Mouse (Mus musculus) forebrain, embryonic 12.5 days (tissue): ENCODE data around the gene Med23. TPM values are rescaled to one million over a fixed set of nuclear protein-coding genes. Genes with fewer than 3 reads are reported as not detected.

Source experiments
- ATAC-seq: fragments of 200-750 bp; cut with Nextera tagmentation; 2 replicates; pipeline ENCODE4 v1.8.0; 2017; ENCODE audit warnings: moderate TSS enrichment; ENCODE audit not compliant: low FRiP score
- H3K27ac ChIP-seq: fragments of 300-500 bp; sonication (generic); 2 replicates; pipeline ENCODE4 v1.5.1; 2016; ENCODE audit warnings: mild to moderate bottlenecking
- H3K27me3 ChIP-seq: fragments of 300-500 bp; sonication (generic); 2 replicates; pipeline ENCODE4 v1.6.1; 2016; ENCODE audit warnings: mild to moderate bottlenecking
- H3K36me3 ChIP-seq: fragments of 300-500 bp; sonication (generic); replicated peaks from 2 replicates; pipeline ENCODE4 v1.6.1; 2016; ENCODE audit warnings: mild to moderate bottlenecking
- H3K4me1 ChIP-seq: fragments of 300-500 bp; sonication (generic); 2 replicates; pipeline ENCODE4 v1.6.1; 2016
- H3K4me2 ChIP-seq: fragments of 300-500 bp; sonication (generic); 2 replicates; pipeline ENCODE4 v1.6.1; 2016; ENCODE audit warnings: mild to moderate bottlenecking, moderate library complexity
- H3K4me3 ChIP-seq: fragments of 300-500 bp; sonication (generic); replicated peaks from 2 replicates; pipeline ENCODE4 v1.5.1; 2016; ENCODE audit warnings: mild to moderate bottlenecking
- H3K9ac ChIP-seq: fragments of 300-500 bp; sonication (generic); 2 replicates; pipeline ENCODE4 v1.6.1; 2016; ENCODE audit warnings: mild to moderate bottlenecking
- H3K9me3 ChIP-seq: fragments of 300-500 bp; sonication (generic); 2 replicates; pipeline ENCODE4 v1.6.1; 2016
- WGBS: fragments of 180-500 bp; shearing (Covaris S2); methylation state at CpG from one replicate; pipeline ENCODE4 v1.1.7; 2016; 5-methylcytosine and 5-hydroxymethylcytosine counted together
- microRNA-seq: library from miRNA; unstranded; fragments of <30 nt; microRNA quantifications from one replicate; pipeline ENCODE4, GENCODE M21; 2017
- polyA plus RNA-seq: library from polyadenylated mRNA; unstranded; fragments of >200 nt; fragmentation: Nextera tagmentation; extraction: Ambion mirVana; gene quantifications from 2 replicates; pipeline ENCODE4 v1.2.1, GENCODE M21; 2016

The Med23 gene
- polyA plus RNA-seq, 1 experiment from 2014 or later = 36.8 TPM

DNA sequence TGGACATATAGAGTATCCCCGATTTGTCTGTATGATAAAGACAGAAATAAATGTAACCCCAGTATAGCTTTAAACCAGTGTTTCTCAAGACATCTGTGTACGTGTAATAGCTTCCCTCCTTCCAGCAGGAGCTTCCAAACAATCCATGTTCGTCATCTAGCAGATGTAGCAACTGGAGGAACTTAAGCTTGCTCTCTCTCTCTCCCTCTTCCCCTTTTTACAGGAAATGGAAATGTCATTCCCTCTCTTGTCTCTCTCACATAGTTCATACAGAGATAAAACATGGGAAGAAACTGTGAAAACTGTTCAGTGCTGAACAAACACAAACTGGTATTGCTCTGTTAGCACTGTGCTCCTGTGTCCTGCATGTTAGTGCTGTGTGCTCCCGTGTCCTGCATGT, 80.4 kb downstream of the Med23 start:
- 80% methylated on average over 4 of the region's 4 CpGs for WGBS
- ATAC-seq = no peak
- Histone ChIP-seq H3K4me2 (no peak overlapping the region), H3K27me3 (no peaks in the 10 kb centered on the region), H3K9ac (no peak overlapping the region), H3K4me1 (no peaks in the 10 kb centered on the region), H3K9me3 (no peaks in the 10 kb centered on the region), H3K4me3 (no peak overlapping the region), H3K27ac (no peak overlapping the region), H3K36me3 (no peaks in the 10 kb centered on the region)

DNA sequence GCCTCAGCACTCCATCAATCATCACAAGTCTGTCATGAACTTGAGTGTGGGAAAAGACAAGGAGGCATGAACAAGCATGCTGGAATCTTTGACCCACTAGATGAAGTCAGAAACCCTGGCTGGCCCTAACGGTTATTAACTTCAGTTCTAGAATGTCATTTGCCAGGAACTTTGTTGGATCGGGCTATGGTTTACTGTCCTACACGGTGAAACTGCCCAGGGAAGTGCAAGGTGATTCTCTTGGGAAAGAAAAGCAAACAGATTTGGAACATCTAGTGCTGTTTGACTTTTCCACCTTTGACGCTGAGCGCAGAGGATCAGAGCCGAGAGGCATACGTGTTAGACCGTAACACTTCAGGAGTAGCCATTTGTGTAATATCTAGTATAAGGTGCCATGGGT, 81.8 kb downstream of the Med23 start:
- Histone ChIP-seq H3K4me2 (no peak overlapping the region), H3K27ac (no peak overlapping the region), H3K36me3 (no peaks in the 10 kb centered on the region), H3K4me3 (no peak overlapping the region), H3K9ac (no peak overlapping the region), H3K4me1 (no peaks in the 10 kb centered on the region), H3K27me3 (no peaks in the 10 kb centered on the region), H3K9me3 (no peaks in the 10 kb centered on the region)
- WGBS = 91% methylated on average over 8 of the region's 8 CpGs
- no peak for ATAC-seq

DNA sequence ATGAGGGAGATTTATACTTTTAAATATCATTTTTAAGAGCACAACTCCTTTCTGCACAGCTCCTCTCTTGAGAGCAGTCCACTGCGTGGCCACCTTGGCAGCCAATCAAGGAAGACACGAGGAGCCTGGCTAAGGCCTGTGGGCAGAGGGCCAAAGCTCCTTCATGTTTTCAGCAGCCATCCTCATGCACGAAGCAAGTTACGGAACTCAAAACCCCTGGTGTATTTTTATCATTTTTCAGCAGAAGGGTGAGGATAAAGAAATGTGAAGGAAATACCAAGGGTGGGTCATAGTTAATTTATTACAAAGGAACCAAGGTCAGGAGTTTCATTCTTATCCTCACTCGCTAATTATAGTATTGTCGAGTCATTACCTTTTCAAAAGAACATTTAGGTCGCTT, 82.8 kb downstream of the Med23 start:
- no peaks in the 10 kb centered on the region for H3K27me3 ChIP-seq
- no peaks in the 10 kb centered on the region for H3K4me1 ChIP-seq
- H3K36me3 ChIP-seq = no peaks in the 10 kb centered on the region
- 88% methylated on average over 7 of the region's 7 CpGs for WGBS
- H3K4me2 ChIP-seq = no peak overlapping the region
- no peak overlapping the region for H3K4me3 ChIP-seq
- ATAC-seq = no peak
- no peak overlapping the region for H3K9ac ChIP-seq
- H3K9me3 ChIP-seq = no peaks in the 10 kb centered on the region
- H3K27ac ChIP-seq = no peak overlapping the region

DNA sequence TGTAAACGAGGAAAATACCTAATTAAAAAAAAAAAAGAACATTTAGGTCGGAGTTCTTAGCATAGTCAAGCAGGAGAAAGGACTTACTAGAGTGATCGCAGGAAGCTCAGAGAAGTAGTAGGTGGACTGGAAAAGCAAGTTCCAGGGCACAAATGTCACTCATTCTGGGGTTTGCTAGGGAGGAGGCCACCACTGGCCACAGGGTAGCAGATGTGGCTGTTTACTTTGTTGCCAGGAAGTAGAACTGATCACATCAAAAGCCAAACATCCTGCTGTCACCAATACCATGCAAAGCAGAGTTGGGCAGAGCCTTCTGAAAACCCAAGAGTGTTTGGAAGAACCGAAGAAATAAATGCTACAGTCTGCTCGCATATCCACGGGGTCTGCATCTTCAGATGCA, 84.1 kb downstream of the Med23 start:
- Histone ChIP-seq H3K27ac (no peak overlapping the region), H3K36me3 (no peaks in the 10 kb centered on the region), H3K4me3 (no peak overlapping the region), H3K27me3 (no peaks in the 10 kb centered on the region), H3K9me3 (no peaks in the 10 kb centered on the region), H3K4me1 (no peaks in the 10 kb centered on the region), H3K4me2 (no peak overlapping the region), H3K9ac (no peak overlapping the region)
- WGBS = 89% methylated on average over 6 of the region's 6 CpGs
- no peak for ATAC-seq

DNA sequence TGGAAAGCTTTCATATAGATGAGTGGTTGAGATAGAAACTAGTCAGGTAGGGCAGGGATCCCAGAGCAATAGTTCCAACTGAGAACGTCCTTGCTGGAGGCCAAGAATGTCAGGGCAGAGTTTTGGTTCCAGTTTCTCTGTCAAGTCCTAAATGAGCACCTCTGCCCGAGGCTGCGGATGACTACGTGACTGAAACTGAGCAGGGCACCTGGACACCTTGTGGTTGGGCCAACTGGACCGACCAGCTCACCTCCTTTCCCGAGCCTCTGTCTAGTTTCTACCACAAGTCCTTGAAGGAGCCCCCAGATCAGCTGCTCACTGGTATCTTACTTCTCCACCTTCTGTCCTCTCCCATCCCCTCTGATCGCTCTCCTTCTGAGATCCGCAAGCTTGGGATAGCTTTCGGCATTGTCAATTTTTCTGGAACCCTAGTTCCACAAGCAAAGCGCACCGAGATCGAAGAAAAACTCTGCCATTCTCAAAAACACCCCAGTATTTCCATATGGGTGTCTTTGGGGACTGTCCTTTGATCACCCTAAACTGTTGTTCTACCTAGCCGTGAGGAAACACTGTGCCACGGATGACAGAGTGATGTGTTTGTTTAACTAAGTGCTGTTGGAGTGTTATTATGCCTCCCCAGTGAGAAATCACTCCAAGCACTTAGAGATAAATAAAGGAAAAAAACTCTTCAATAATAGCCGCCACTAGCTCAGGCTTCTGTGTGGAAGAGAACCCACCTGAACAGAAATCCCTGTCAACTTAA, 88.7 kb downstream of the Med23 start:
- no peaks in the 10 kb centered on the region for H3K27me3 ChIP-seq
- H3K27ac ChIP-seq = no peak overlapping the region
- H3K9ac ChIP-seq = no peak overlapping the region
- no peak overlapping the region for H3K4me2 ChIP-seq
- no peak overlapping the region for H3K4me3 ChIP-seq
- no peak for ATAC-seq
- H3K4me1 ChIP-seq = no peaks in the 10 kb centered on the region
- H3K36me3 ChIP-seq = no peaks in the 10 kb centered on the region
- H3K9me3 ChIP-seq = no peaks in the 10 kb centered on the region
- 80% methylated on average over 15 of the region's 15 CpGs for WGBS

DNA sequence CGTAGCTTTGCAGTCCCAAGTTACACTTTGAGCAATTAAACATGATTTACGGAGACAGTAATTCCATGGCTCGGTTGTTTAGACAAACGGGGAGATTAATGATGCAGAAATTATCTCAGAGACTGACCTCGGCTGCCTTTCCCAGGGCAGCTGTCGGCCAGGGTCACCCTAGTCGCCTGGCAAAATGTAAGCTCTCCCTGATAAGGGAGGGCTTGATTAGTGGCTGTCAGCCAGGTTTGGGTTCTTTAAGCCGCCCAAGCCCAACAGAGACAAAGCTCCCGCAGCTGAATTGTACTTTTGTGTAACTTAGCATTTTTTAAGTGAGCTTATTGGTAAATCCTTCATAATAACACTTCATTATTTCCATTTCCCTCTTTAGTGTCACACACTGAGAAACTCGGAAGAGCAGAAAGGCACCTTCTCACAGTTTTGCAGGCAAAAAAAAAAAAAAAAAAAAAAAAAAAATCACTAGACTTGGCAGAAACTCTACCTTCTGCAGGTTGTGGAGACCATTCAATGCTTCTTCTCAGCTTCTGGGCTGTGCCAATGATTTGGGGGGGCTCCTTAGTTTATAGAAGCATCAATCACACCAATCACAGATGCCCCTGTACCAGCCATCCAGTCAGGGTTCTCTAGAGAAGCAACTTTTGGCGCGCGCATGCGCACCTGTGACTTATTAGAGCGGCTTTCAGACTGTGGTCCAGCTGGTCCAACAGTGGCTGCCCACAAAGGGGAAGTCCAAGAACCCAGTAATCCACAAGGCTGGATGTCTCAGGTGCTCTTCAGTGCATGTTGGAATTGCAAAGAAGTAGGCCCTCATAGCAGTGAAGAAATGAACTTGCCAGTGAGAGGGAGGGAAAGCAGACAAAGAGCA, 89.5 kb downstream of the Med23 start:
- no peaks in the 10 kb centered on the region for H3K9me3 ChIP-seq
- no peak for ATAC-seq
- no peak overlapping the region for H3K27ac ChIP-seq
- no peak overlapping the region for H3K4me2 ChIP-seq
- H3K27me3 ChIP-seq = no peaks in the 10 kb centered on the region
- no peak overlapping the region for H3K9ac ChIP-seq
- no peaks in the 10 kb centered on the region for H3K36me3 ChIP-seq
- H3K4me1 ChIP-seq = no peaks in the 10 kb centered on the region
- 49% methylated on average over 15 of the region's 15 CpGs for WGBS
- no peak overlapping the region for H3K4me3 ChIP-seq

DNA sequence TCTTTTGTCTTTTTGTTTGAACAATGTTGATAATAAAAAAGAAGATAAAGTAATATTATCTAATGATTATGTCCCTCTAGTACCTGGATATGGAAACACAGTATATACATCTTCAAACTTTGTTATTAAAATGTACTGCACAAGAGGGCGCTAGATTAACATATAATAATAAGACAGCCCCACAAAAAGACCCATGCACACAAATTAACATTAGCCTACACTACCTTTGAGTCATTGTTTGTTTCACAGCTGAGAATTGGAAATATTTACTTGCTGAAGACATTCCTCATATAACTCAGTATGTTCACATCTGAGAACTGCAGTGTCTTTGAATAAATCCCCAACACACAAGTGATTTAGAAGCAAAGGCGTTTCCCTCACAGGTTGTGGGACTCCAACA, 91.3 kb downstream of the Med23 start:
- no peak overlapping the region for H3K9ac ChIP-seq
- H3K4me3 ChIP-seq = no peak overlapping the region
- H3K9me3 ChIP-seq = no peaks in the 10 kb centered on the region
- no peak overlapping the region for H3K27ac ChIP-seq
- H3K27me3 ChIP-seq = no peaks in the 10 kb centered on the region
- H3K4me2 ChIP-seq = no peak overlapping the region
- no peak for ATAC-seq
- no peaks in the 10 kb centered on the region for H3K36me3 ChIP-seq
- WGBS = 40% methylated on average over 2 of the region's 2 CpGs
- no peaks in the 10 kb centered on the region for H3K4me1 ChIP-seq

DNA sequence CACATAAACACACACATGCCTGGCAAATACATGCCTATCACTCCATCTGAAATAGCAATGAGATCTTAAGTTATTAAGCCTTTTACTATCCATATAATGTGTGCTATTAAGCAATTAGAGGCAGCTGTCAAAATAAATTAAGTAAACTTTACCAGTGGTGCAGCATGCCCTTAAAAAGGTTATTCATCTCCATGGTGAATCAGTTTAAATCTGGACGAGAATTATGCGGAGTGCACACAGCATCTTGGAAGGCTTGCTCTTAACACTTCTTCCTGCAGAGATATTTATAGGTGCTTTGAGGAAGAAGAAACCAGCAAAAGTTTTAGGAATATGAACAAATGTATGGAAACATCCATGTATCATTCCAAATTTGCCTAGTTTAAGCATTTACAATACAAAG, 92.1 kb downstream of the Med23 start:
- no peaks in the 10 kb centered on the region for H3K9me3 ChIP-seq
- no peaks in the 10 kb centered on the region for H3K36me3 ChIP-seq
- no peaks in the 10 kb centered on the region for H3K4me1 ChIP-seq
- no peak overlapping the region for H3K4me2 ChIP-seq
- H3K27me3 ChIP-seq = no peaks in the 10 kb centered on the region
- no peak overlapping the region for H3K9ac ChIP-seq
- ATAC-seq = no peak
- WGBS = 45% methylated on average over 2 of the region's 2 CpGs
- no peak overlapping the region for H3K27ac ChIP-seq
- no peak overlapping the region for H3K4me3 ChIP-seq

Small RNA genes within 50 kb of the gene (microRNA-seq; reads per million reads assigned to microRNA genes)
- gene Mir6905 = not detected

Other genes starting within 250 kb of the Med23 start
- 1.2 and 1.3 TPM in 2 replicates for gene Enpp1, start 157.8 kb upstream of the Med23 start, polyA plus RNA-seq
- 3.8 and 3.9 TPM in 2 replicates for gene Enpp3, start 27.2 kb upstream of the Med23 start, polyA plus RNA-seq
- gene Arg1, start 57.5 kb downstream of the Med23 start, polyA plus RNA-seq = 1.8 and 2.9 TPM in 2 replicates